Mouse (Mus musculus) monocyte, adult 2 months (primary cell): ENCODE results near the gene Hhip.
"Not testable (repeated sequence)": the region's sequence is repeated elsewhere in the genome, so short reads cannot be mapped to it uniquely, and the experiment has no call there.

Experiments
- DNase-seq, 2 experiments: peaks; one replicate each; pipeline ENCODE4 v3.0.0; 2022; ENCODE audit warnings: low spot score in 2 of 2, low read depth in 1 of 2

The Hhip gene

DNA sequence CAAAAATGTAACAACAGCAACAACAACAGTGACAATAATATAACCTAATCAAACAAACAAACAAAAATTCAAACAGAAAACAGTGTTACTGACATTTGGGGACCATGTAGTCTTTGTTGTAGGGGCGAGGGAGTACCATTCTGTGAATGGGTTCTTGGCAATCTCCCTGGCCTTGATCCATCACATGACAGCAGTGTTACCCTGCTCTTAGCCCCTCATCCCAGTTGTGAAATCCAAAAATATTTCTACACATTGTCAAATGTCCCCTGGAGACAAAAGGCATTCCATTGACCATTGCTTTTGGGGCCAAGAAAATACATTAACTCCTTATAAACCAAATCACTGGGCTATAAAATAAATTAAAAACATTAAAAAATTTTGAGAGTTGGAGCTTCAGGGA, 64.3 kb downstream of the Hhip start:
- DNase-seq: no peak

DNA sequence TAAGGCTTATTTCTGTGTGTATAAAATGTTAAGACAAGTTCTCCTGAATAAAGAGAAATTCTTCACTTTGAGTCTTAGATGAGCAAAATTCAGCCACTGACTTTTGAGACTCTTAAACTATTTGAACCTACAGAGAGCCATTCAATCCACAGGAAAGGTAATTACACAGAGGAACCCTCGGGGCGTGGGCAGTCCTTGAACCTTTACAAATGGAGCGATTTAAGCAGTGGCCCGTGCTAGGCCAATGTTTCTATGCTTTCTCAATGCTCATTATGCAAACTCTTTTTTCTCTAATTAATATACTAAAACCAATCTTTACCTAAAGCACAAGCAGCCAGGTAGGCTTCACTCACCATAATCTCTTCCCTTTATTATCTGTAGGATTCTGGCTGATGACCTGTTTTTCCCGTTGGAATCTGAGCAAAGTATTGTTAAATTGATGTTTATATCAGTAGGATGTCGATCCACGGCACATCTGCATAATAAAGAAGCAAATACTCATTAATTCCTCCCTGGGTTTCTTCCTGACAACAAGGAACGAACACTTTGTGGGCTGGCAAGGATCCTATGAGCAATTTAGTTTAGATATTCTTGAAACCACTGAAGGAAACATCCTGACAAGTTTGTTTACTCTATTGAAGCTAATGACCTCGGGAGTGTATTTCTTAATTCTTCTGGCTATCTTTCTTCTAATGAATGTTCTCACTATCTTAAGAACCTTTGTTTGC, 65.5 kb downstream of the Hhip start:
- DNase-seq: no peak

DNA sequence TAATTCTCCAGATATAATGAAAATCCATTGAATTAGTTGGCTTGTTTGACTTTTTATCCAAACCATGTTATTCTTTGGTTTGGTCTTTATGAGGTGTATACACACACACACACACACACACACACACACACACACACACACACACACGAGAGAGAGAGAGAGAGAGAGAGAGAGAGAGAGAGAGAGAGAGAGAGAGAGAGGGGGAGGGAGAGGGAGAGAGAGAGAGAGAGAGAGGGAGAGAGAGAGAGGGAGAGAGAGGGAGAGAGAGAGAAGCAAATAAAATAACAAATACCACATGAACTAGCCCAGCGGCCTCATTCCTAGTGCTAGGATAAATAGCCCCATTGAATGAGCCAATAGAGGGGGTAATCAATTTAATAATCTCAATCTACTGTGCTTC, 66.4 kb downstream of the Hhip start:
- DNase-seq: not testable (repeated sequence)

DNA sequence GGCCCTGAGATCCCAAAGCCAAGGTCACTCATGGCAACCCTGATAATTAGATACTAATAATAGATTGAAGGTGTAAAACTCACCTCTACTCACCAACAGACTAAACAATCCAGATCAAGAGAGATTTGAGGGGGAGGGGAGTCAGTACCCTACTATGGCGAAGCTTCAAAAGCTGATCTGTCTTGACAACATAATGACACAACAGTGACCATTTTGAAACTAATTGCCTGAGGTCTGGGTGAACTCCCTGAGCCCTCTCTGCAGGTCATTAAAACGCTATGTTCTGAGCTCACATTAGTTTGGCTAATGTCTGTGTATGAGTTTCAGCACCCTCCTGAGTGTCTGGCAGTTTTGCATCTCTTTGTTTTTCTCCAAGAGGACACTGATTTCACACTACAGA, 72.9 kb downstream of the Hhip start:
- DNase-seq: no peak

DNA sequence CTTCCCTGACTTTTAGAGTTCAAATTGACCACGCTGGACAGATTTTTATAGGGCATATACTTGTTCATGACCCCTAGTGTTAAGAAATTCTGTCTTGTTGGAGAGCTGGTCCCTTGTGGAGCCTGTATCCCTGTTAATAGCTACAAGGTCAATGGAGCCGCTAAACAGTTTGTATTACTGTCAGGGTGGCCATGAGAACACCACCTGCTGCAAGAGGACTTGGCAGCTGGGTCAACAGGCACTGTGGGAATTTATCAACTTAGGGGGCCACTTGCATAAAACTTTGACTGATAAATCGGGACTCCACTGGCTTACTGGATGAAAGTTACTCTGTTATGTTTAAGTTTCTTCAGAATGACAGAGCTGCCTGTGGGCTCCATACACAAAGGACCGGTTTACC, 75.7 kb downstream of the Hhip start:
- no peak for DNase-seq

DNA sequence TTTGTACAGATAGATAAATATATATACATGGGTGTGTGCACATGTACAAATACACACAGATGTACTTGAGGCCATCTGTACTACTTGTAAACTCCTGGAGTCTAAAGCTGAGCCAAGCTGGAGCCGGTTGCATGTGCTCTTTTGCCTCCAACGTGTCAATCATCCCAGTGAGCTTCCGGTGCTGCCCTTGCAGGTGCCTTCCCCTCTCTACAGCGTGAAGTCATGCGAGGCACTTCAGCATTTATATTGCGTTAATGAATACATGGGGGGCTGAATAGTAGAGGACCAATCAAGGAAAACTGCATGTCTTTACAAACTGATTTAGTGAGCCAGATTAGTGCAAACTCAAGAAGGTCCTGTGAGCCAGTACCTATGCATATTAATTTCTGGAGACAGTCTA, 91.6 kb downstream of the Hhip start:
- DNase-seq: no peak

DNA sequence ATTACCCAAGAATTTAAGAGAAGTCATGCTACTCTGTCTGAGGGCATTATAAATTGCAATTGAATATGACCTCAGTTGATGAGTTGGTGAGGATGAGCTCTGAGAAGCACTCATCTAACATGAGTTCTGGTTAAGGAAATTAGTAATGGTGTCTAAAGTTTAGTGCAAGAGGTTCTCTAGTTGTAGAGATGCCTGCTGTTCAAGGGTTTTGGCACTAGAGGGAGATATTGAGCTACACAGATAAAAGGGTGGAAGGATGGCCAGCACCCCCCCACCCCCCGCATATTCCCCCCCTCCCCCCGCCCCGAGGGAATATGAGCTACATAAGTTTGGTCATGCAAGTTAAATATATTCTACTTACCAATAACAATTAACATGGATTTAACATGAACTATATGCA, 104.9 kb downstream of the Hhip start:
- no peak for DNase-seq

DNA sequence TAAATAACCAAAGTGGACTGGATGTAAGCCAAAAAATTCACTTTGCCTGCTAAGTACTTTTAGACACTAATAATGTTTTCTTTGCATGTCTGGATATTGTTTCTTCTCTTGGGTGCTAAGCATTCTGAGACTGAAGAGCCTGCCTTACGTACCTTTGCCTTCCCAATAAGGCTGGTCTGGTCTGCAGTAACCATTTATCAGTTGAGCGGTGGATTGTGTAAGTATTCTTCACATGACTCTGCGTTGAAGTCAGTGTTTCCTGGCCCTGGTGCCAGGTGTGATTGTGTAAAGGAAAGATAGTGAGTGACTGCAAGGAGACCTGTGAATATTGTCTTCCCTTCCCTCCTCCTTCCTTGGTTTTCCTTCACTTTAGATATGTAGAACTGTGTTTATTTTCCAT, 107.4 kb downstream of the Hhip start:
- no peak for DNase-seq

DNA sequence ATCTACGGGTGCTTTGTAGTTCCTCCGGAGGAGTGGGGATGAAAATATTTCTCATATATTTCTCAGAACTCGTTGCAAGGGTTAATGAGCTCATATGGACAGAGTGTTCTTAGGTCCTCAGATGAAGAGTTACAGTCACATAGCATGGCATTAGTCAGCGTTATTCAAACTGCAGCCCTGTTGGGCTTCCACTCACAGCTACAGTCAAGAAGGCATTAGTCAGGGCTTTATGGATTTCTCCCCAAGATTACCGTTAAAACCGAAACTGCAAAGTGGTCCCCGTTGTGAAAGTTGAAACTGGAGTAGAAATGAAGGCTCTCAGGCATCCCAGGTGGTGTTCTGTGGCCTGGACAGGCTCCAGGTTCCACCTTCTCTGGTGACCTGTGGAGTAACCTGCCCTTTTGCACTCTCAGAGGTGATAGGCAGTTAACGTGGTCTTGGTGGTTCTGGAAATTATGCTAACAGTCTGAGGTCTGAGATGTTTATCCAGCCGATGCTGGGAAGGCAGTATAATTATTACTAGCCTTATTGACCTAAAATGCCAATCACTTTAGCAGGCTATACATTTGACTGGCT, 112.2 kb downstream of the Hhip start:
- no peak for DNase-seq

DNA sequence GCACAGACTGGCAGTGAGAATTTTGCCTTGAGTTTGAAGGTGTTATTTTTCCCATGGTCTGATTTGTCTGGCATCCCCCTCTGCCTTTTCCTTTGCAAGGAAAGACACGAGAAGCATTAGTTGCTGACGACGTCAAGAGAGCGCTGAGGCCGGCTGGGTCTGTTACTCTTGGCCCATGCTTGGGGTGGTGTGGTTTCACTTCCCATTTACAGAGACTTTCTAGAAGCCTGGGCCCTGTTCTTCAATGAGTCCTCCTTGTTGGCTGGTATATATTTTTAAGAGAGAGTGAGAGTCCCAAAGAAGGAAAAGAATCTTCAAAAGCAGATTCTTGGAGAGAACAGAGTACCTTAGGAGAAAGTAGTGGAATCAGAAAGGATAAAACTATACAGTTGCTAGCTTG, 116.7 kb downstream of the Hhip start:
- no peak for DNase-seq

DNA sequence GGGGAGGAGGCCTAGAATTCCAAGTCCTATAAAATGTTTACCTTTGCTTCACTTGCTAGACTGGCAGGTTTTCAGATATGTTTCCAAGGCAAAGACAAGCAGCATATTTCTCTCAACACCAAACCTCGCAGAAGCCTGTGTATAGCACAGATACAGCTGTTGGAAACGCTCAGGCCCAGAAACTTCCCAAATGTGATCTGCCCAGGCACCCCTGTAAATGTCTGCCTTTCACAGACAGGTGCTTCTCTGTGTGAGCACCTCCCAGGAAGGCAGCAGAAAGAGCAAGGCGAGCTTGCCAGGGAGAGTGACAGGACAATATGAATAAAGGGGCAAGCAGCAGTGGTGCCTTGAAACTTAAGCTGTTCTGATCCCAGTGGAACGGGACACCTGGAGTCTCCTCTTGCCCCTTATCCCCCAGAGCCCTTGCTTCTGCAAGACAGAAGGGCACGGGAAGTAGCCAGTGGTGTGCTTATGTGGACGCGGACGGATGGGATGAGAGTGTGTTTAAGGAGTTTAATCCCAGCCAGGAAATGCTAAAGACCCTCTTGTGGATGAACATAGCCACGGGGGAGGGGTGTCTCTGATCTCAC, 120.9 kb downstream of the Hhip start:
- no peak for DNase-seq

DNA sequence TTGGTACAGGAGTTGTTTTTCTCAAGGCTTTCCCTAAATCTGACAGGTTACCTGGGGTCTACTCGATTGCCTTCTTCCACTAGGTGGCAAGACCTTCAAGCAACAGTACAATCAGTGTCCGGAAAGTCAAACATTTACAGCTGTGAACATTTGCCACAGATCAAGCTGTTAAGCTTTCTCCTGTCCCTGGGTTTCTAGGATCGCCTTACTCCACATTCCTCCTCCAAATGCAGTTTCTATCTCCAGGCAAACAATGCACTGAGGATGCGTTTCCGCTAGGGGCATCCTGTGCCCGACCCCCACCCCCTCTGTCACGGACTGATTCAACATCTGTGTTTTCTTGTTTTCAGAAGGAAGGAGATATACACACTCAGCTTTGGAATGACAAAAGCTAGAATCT, 122.0 kb downstream of the Hhip start:
- no peak for DNase-seq

DNA sequence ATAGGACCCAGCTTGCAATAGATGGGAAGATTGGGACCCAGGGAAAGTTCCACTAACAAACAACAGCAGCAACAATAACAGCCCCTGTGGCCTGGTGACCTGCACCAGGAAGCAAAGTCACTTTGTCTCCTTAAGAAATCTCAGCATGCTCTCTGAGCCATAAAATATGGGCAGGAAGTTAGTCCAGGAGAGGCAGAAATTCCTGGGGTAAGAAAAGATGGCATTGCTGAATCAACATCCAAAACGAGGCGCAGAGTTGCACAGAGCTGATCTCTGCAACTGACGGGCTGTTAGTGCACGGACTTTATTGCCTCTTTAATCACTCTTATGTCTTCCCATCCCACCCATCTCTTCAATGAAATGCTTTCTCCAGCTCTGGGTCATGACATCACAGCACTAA, 128.6 kb downstream of the Hhip start:
- DNase-seq: no peak

DNA sequence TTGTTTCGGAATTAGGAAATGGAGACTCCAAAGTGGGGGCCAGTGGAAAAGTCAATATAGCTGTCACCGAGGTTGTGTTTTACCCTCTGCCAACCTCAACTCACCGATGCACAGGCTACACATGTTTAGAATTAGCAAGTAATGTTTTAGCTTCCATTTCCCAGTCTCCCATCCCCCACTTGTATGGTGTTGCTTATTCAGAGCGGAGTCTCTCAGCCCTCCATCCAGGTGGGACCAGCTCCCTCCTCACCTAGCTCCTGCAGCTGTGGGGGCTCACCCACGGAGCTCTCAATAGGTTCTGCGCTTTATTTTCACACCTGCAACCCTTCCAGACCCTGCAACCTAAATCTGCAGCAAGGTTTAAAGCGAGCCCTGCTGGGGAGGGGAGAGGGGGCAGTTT, 140.6 kb downstream of the Hhip start:
- no peak for DNase-seq
